Mouse (Mus musculus) monocyte, adult 5-6 weeks (primary cell): ENCODE data around the gene Kbtbd2. TPM values are rescaled to one million over a fixed set of nuclear protein-coding genes. Genes with fewer than 3 reads are reported as not detected.

Experiments used
- ATAC-seq: fragments of 153-309, 156-312 bp; replicated peaks from 2 replicates; pipeline ENCODE4 v1.8.0; 2017; ENCODE audit warnings: mild to moderate bottlenecking; ENCODE audit not compliant: low TSS enrichment, insufficient number of reproducible peaks, severe bottlenecking, poor library complexity, low FRiP score
- total RNA-seq: library from RNA; stranded (forward); fragments of 200-1000, 200-491, 200-594 nt; gene quantifications from 3 replicates; pipeline ENCODE4 v1.2.3, GENCODE M21; 2017

The Kbtbd2 gene
- total RNA-seq, 1 experiment from 2014 or later, result 79.5 TPM

- no peak for ATAC-seq
Measured at GRCm38 (mm10) chr6:56794834-56795233, 2.8 kb downstream of the Kbtbd2 start.

DNA sequence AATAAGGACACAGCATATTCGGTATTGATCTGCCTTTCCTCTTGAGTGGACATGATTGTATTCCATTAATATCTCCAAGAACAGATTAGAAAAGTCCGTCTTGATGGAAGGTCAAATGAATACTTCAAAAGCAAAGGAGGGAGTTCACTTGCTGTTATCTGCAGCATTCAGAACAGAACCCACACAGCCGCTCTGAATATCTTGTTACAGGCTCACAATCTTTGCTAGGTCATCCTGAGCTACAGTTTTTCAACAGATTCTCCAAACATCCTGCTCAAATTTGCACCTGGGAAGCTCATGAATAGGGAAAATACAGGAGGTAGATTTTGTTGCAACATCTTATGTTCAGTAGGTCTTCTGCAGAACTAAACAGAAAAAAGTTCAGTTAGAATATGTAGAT, 8.3 kb downstream of the Kbtbd2 start:
- no peak for ATAC-seq

GRCm38 (mm10) chr6:56787668-56788067, 9.9 kb downstream of the Kbtbd2 start:
- no peak for ATAC-seq

- no peak for ATAC-seq
Measured at GRCm38 (mm10) chr6:56785068-56785467, 12.5 kb downstream of the Kbtbd2 start.

GRCm38 (mm10) chr6:56783561-56784272, 13.9 kb downstream of the Kbtbd2 start:
- ATAC-seq, result no peak

DNA sequence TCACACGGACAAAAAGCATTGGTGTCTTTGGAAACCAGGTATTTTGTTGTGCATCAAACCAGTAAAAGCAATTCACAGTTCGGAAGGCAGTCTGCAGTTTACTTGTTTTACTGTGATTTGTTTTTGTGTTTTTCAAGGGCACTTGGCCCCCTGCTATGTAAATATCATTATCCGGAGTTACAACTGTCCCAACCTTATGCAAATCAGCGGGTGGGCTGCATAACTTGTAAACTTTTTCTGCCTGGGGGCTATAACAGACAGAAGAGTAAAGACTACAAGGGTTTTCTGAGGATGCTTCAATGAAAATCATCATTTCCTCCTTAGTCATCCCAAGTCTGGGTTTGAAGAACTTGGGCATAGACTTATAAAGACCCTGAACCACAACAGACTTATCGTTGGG, 18.0 kb downstream of the Kbtbd2 start:
- ATAC-seq, result no peak

GRCm38 (mm10) chr6:56775816-56776215, 21.8 kb downstream of the Kbtbd2 start:
- ATAC-seq, result no peak

DNA sequence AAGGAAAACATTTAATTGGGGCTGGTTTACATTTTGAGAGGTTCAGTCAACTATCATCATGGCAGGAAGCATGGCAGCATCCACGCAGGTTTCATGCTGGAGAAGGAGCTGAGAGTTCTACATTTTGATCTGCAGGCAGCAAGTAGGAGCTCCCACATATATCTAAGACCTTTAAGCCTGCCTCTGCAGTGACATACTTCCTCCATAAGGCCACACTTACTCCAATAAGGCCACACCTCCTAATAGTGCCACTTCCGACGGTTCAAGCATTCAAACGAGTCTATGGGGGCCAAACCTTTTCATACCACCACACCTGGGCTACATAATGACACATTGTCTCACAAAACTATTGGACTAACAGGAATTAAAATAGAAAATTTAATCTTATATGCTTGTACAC, 31.9 kb downstream of the Kbtbd2 start:
- ATAC-seq, result no peak

- ATAC-seq, result no peak
Measured at GRCm38 (mm10) chr6:56765265-56765664, 32.3 kb downstream of the Kbtbd2 start.

GRCm38 (mm10) chr6:56759324-56759723, 38.3 kb downstream of the Kbtbd2 start:
- ATAC-seq, result no peak

DNA sequence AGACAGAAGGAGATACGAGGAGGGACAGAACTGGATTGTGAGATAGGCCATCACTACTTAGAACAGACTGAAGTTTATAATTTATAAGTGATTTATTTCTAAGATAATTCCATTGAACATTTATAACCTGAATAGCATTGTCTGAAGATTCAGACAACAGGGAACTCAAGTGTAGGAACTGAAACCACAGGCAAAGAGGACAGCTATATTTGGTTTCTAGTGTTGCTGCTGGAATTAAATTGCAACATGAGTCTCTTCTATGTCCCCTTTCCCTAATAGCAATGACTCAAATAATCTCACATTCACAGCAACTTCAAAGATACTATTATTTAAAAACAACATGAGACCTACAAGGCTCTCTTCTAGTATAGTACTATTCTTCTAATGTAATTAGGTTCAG, 41.5 kb downstream of the Kbtbd2 start:
- no peak for ATAC-seq

GRCm38 (mm10) chr6:56753719-56754118, 43.9 kb downstream of the Kbtbd2 start:
- no peak for ATAC-seq

DNA sequence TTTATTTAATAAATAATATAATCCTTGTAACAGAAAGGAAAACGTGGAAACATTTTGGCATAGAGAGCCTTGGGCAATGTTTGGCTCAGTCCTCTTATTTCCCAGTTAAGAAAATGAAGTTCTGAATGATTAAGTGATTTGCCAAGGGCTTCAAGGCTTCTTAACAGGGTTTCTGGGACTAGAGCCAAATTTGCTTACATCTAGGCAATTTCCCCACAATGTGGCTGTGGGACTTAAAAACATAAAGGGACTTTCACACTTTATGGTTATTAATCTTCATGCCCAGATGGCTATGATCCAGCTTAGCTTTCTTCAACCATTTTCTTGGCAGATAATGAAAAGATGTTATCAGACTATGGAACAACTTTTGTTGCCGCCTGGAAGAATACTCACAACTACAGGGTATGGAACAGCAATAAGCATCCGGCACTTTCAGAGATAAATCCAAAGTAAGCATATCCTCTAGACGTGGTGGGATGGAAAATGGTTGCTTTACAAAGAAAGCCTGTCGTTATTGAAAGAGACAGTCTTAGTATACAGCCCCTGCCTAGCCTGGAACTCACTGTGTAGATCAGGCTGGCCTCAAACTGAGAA, 51.6 kb downstream of the Kbtbd2 start:
- ATAC-seq, result no peak

DNA sequence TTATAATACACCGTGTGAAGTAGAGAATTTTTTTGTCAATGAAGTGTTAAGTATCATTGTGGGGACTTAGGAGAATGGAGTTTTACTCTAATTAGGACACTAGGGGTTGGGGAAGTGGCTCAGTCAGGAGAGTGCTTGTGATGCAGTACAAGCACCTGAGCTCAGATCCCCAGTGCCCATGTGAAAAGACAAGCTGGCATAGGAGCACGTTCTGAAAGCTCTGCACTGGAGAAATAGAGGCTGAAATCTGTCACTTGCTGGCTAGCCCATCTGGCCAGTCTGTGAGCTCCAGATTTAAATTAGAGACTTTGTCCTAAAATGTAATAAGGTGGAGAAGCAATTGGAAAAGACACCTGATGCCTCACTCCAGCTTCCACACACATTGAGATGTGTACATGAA, 65.1 kb downstream of the Kbtbd2 start:
- no peak for ATAC-seq

Other genes with a start within 250 kb of the Kbtbd2 start
- gene Pde1c, start 228.7 kb downstream of the Kbtbd2 start, total RNA-seq, result 1.0 to 3.6 TPM (median 2.7 TPM) in 3 replicates
- 65.8 to 113 TPM (median 109 TPM) in 3 replicates for gene Lsm5, start 93.1 kb downstream of the Kbtbd2 start, total RNA-seq
- gene Avl9, start 82.9 kb downstream of the Kbtbd2 start, total RNA-seq, result 62.7 to 80.8 TPM (median 66.0 TPM) in 3 replicates
- gene Fkbp9, start 34.2 kb upstream of the Kbtbd2 start, total RNA-seq, result 0.29 to 1.2 TPM (median 0.32 TPM) in 3 replicates
- 38.6 to 88.2 TPM (median 56.0 TPM) in 3 replicates for gene Nt5c3, start 126.1 kb upstream of the Kbtbd2 start, total RNA-seq
- 0.19 TPM in 2 of 3 replicates, not detected in the other for gene Vmn1r4, start 126.2 kb upstream of the Kbtbd2 start, total RNA-seq
- gene Vmn1r5, start 172.5 kb upstream of the Kbtbd2 start, total RNA-seq, result not detected in 3 replicates
- not detected in 3 replicates for gene Vmn1r6, start 199.4 kb upstream of the Kbtbd2 start, total RNA-seq
- gene Vmn1r7, start 227.5 kb upstream of the Kbtbd2 start, total RNA-seq, result 0.58 TPM in 1 of 3 replicates, not detected in the others
- not detected in 3 replicates for gene Vmn1r8, start 234.5 kb upstream of the Kbtbd2 start, total RNA-seq